Mouse (Mus musculus): ENCODE data around the gene Golga4. TPM values are rescaled to one million over a fixed set of nuclear protein-coding genes. Genes with fewer than 3 reads are reported as not detected.
A peak's percentile ranks its signal among the peaks of the same experiment; 100 is the strongest.

Gene Golga4
- polyA plus RNA-seq, 1 experiment from 2014 or later: 68.6 TPM

- H3K4me3 ChIP-seq: no peak overlapping the region
- H3K27me3 ChIP-seq: no peaks in the 10 kb centered on the region
- no peaks in the 10 kb centered on the region for H3K36me3 ChIP-seq
- no peak for ATAC-seq (ENCODE audit: insufficient number of reproducible peaks, insufficient read depth, low FRiP score, low TSS enrichment)
- 51% methylated on average over 20 of the region's 20 CpGs for WGBS
- no peak overlapping the region for H3K4me2 ChIP-seq (replicated peaks)
- peaks cover 42% of the 10 kb centered on the region for H3K4me1 ChIP-seq
- H3K9ac ChIP-seq: no peak overlapping the region
- H3K27ac ChIP-seq: no peak overlapping the region
- no peaks in the 10 kb centered on the region for H3K9me3 ChIP-seq
These were observed 106.0 kb downstream of the Golga4 start for GRCm38 (mm10) chr9:118611958-118612581.

- no peaks in the 10 kb centered on the region for H3K9me3 ChIP-seq
- 57% methylated on average over 5 of the region's 5 CpGs for WGBS
- peaks cover 13% of the 10 kb centered on the region for H3K4me1 ChIP-seq
- H3K4me2 ChIP-seq (replicated peaks): no peak overlapping the region
- no peak for ATAC-seq (ENCODE audit: insufficient number of reproducible peaks, insufficient read depth, low FRiP score, low TSS enrichment)
- H3K36me3 ChIP-seq: no peaks in the 10 kb centered on the region
- no peaks in the 10 kb centered on the region for H3K27me3 ChIP-seq
- H3K4me3 ChIP-seq: no peak overlapping the region
- H3K27ac ChIP-seq: no peak overlapping the region
- H3K9ac ChIP-seq: no peak overlapping the region
These were observed 111.2 kb downstream of the Golga4 start for GRCm38 (mm10) chr9:118617237-118617636.

GRCm38 (mm10) chr9:118618732-118619250 is 112.7 kb downstream of the Golga4 start:
- Histone ChIP-seq H3K27me3 (no peaks in the 10 kb centered on the region), H3K36me3 (no peaks in the 10 kb centered on the region), H3K4me2 (replicated peaks) (no peak overlapping the region), H3K4me1 (peaks cover 16% of the 10 kb centered on the region), H3K9me3 (no peaks in the 10 kb centered on the region), H3K4me3 (no peak overlapping the region), H3K9ac (no peak overlapping the region), H3K27ac (no peak overlapping the region)
- ATAC-seq (ENCODE audit: insufficient number of reproducible peaks, insufficient read depth, low FRiP score, low TSS enrichment): no peak
- WGBS: 92% methylated on average over 3 of the region's 3 CpGs

GRCm38 (mm10) chr9:118620807-118621206 is 114.7 kb downstream of the Golga4 start:
- no peaks in the 10 kb centered on the region for H3K36me3 ChIP-seq
- no peak overlapping the region for H3K4me2 ChIP-seq (replicated peaks)
- H3K4me3 ChIP-seq: no peak overlapping the region
- ATAC-seq (ENCODE audit: insufficient number of reproducible peaks, insufficient read depth, low FRiP score, low TSS enrichment): no peak
- H3K27me3 ChIP-seq: no peaks in the 10 kb centered on the region
- no peak overlapping the region for H3K27ac ChIP-seq
- 58% methylated on average over 4 of the region's 4 CpGs for WGBS
- peaks cover 31% of the 10 kb centered on the region for H3K4me1 ChIP-seq
- no peaks in the 10 kb centered on the region for H3K9me3 ChIP-seq
- H3K9ac ChIP-seq: no peak overlapping the region

GRCm38 (mm10) chr9:118621691-118622090 is 115.6 kb downstream of the Golga4 start:
- Histone ChIP-seq H3K9ac (no peak overlapping the region), H3K4me1 (peaks cover 31% of the 10 kb centered on the region), H3K9me3 (no peaks in the 10 kb centered on the region), H3K36me3 (0 out of 2 replicates have a peak, but pooled peaks cover 3% of the 10 kb centered on the region), H3K4me2 (replicated peaks) (no peak overlapping the region), H3K27ac (no peak overlapping the region), H3K27me3 (no peaks in the 10 kb centered on the region), H3K4me3 (no peak overlapping the region)
- no peak for ATAC-seq (ENCODE audit: insufficient number of reproducible peaks, insufficient read depth, low FRiP score, low TSS enrichment)
- WGBS: 88% methylated on average over 6 of the region's 6 CpGs

- no peak overlapping the region for H3K4me2 ChIP-seq (replicated peaks)
- no peaks in the 10 kb centered on the region for H3K27me3 ChIP-seq
- H3K36me3 ChIP-seq: peaks cover 8% of the 10 kb centered on the region; the same call in 1 of the 2 replicates
- no peak for ATAC-seq (ENCODE audit: insufficient number of reproducible peaks, insufficient read depth, low FRiP score, low TSS enrichment)
- H3K27ac ChIP-seq: no peak overlapping the region
- peaks cover 31% of the 10 kb centered on the region for H3K4me1 ChIP-seq
- no peak overlapping the region for H3K9ac ChIP-seq
- no peak overlapping the region for H3K4me3 ChIP-seq
- no peaks in the 10 kb centered on the region for H3K9me3 ChIP-seq
- 85% methylated on average over 18 of the region's 18 CpGs for WGBS
These were observed 116.5 kb downstream of the Golga4 start for GRCm38 (mm10) chr9:118622376-118623166.

- Histone ChIP-seq H3K4me2 (replicated peaks) (no peak overlapping the region), H3K36me3 (peaks cover 15% of the 10 kb centered on the region), H3K9me3 (no peaks in the 10 kb centered on the region), H3K4me3 (no peak overlapping the region), H3K9ac (no peak overlapping the region), H3K4me1 (peaks cover 31% of the 10 kb centered on the region), H3K27ac (peak overlapping the region; percentile 51; the same call in 1 of the 2 replicates), H3K27me3 (no peaks in the 10 kb centered on the region)
- 38% methylated on average over 9 of the region's 9 CpGs for WGBS
- ATAC-seq (ENCODE audit: insufficient number of reproducible peaks, insufficient read depth, low FRiP score, low TSS enrichment): no peak
These were observed 117.4 kb downstream of the Golga4 start for GRCm38 (mm10) chr9:118623483-118623882.

GRCm38 (mm10) chr9:118624146-118624545 is 118.1 kb downstream of the Golga4 start:
- H3K4me3 ChIP-seq: no peak overlapping the region
- peak overlapping the region; percentile 58; the same call in 1 of the 2 replicates for H3K27ac ChIP-seq
- no peak overlapping the region for H3K9ac ChIP-seq
- peak; percentile 24; the same call in 1 of the 2 replicates for ATAC-seq (ENCODE audit: insufficient number of reproducible peaks, insufficient read depth, low FRiP score, low TSS enrichment)
- no peaks in the 10 kb centered on the region for H3K27me3 ChIP-seq
- WGBS: 10% methylated on average over 7 of the region's 7 CpGs
- no peaks in the 10 kb centered on the region for H3K9me3 ChIP-seq
- H3K36me3 ChIP-seq: peaks cover 16% of the 10 kb centered on the region
- peak overlapping the region; percentile 12; the same call in 1 of the 2 replicates for H3K4me2 ChIP-seq (replicated peaks)
- peaks cover 31% of the 10 kb centered on the region for H3K4me1 ChIP-seq

GRCm38 (mm10) chr9:118629763-118630379 is 123.8 kb downstream of the Golga4 start:
- no peak overlapping the region for H3K4me2 ChIP-seq (replicated peaks)
- peaks cover 18% of the 10 kb centered on the region for H3K36me3 ChIP-seq
- H3K27me3 ChIP-seq: no peaks in the 10 kb centered on the region
- no peak overlapping the region for H3K9ac ChIP-seq
- WGBS: 59% methylated on average over 6 of the region's 6 CpGs
- no peak for ATAC-seq (ENCODE audit: insufficient number of reproducible peaks, insufficient read depth, low FRiP score, low TSS enrichment)
- H3K9me3 ChIP-seq: no peaks in the 10 kb centered on the region
- no peak overlapping the region for H3K27ac ChIP-seq
- no peak overlapping the region for H3K4me3 ChIP-seq
- peaks cover 3% of the 10 kb centered on the region for H3K4me1 ChIP-seq

Measured in embryonic facial prominence, embryonic 12.5 days (tissue).